Mouse (Mus musculus) c-Kit-positive CD71-positive TER-119-negative erythroid progenitor cells, embryonic 14.5 days (primary cell): ENCODE results near the gene Rhoj.
"Not testable (repeated sequence)": the region's sequence is repeated elsewhere in the genome, so short reads cannot be mapped to it uniquely, and the experiment has no call there.

Experiments
- DNase-seq: peaks from one replicate; pipeline ENCODE4 v3.0.0-alpha.2; 2013; ENCODE audit warnings: low read depth

Gene Rhoj

DNA sequence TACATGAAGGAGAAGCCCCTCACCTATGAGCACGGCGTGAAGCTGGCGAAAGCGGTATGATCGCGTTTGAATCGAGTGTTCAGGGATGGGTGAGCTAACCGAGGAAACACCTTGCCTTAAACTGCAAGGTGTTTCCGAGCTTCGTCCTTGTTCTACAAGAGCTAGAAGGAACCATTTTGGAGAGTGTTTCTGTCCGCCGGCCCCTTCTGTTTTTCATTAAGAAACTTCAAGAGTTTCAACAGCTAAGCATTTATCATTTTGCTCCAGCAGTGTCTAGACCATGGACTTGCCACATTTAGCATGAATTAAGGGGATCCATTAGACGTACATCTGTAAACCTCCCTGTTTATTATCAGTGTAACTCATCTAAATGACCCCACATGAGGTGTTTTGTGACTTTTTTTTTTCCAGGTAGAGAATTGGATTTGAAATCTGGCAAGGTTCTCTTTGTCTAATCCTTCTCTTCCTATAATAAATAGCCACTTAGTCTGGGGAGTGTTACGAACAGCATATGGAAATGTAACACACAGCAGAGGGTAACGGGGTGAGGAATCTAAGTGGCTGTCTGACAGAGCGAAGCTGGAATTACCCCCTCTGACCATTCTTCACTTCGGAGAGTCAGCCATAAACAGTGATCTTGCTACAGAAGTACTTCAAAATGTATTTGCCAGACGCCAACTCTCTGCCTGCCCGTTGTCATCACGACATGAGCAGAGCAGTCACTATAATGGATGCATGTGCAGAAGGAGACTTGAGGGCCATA is 86.1 kb downstream of the Rhoj start:
- DNase-seq: no peak

DNA sequence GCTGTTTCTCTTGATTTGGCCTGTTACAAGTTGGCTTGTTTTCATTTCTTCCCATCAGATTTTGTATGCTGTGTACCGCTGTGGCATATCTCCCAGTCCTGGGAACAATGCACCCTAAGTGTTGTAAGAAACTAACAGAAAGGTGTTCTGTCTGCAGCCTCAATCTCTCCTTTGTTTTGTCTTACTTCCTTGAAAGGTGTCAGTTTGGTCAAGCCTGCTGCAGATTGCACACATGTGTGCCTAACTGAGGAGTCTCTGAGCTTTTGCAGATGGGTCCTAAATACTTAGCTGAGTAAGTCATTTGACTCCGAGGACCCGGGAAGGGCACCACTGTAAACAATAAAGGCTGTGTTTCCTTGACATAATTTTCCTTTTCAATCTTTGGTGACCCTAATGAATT is 88.5 kb downstream of the Rhoj start:
- no peak for DNase-seq

DNA sequence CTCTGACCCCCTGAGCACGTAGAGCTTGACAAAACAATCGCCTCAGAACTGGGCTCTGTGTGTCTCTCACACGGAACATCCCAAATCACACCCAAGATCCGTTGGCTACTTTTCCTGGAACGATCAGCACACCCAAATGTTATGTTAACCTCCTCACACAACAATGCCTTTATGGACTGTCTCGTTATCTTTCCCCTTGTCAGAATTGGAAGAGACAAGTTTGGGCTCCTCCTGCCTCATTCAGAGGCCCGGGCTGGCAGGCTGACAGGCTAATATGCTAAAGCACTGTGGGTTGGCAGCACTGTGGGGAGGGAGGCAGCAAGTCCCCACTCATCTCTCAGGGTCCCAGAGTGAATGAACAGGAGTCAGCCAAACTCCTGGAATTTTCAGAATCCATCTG is 89.0 kb downstream of the Rhoj start:
- DNase-seq: no peak

DNA sequence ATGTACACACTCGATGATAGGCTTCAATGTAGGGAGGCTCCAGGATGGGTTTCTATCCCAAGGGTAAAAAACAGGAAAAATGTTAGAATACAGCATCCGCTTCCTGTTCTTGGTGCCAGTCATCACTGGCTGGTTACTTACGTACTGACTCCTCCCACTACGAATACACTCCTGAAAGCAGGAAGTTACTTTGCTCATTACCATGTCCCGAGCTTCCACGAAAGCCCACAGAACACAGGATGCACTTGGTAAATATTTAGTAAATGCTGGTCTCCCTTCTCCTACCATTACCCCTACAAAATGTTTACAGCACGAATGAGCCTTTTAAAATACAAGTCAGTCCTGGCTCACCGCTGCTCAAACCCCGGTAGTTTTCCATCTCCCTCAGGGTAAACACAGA is 104.8 kb downstream of the Rhoj start:
- no peak for DNase-seq

DNA sequence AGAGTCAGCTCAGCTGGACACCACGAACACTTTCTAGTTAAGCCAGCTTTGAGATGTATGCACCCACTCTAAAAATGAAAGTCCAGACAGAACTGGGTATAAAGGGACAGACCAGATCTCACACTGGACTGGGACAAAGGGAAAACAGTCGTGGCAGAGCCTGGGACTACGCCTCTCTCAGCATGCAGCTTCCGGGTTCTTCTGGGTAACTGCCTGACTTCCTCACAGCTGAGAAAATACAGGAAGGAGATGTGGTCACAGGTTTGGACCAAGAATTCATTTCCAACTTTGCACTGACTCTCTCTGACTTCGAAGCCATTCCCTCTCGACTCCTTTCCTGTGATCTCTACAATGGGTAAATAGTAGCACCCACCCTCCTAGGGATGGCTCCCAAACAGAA is 106.9 kb downstream of the Rhoj start:
- no peak for DNase-seq

DNA sequence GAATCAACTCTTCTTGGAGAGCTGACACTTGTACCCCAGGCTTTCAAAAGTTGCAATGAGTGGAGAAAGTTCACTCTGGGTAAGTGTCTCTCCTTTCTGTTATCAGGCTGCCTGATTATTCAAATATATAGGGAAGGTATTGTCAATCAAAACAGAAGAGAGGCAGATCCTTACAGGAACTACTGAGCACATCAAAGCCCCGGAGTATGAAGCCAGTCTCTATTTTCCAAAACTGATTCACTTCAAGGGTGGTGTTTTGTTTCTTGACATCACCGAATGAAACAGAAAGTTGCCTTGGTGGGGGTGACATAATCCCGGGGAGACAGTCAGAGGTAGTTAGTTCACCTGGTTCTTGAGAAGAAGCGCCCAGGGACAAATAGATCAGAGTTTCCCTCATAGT is 108.6 kb downstream of the Rhoj start, which contains the start of gene Gphb5:
TSS of gene Gphb5 (minus strand) at position 101 of the 400 bp plus-strand sequence.
- no peak for DNase-seq

DNA sequence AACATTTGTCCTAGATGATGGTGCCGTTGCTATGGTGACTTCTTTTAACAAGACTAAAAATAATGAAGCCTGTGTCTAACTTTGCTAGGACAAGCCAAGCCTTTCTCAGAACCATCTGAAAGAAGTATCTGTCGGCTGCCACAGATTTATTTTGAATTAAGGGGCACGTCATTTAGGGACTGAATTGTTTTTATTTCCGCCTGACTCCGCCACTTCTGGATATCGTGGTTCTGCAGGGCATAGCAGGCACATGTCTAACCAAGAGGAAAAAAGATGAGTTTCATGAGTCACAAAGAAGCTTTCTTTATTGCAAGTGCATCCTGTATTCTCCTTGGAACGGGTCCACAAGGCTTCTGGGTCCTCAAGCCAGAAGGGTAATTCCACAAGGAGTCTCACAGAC is 116.2 kb downstream of the Rhoj start:
- no peak for DNase-seq

DNA sequence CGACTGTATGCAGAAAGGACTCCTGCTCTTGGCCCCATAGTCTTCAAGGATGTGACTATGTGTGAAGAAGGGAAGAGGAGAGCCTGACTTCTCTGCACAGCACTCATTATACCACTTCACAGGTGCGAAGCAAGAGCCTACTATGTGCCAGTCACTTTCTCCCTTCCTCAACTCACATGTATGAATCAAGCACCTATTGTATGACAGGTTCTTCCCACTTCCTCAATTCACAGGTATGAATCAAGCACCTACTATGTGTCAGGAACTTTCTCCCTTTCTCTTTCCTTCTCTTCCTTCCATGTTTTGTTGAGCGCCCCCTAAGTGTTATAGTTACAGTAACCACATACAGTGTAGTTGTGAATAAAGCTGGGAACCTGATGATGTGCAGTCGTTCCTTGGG is 116.7 kb downstream of the Rhoj start:
- DNase-seq: no peak

DNA sequence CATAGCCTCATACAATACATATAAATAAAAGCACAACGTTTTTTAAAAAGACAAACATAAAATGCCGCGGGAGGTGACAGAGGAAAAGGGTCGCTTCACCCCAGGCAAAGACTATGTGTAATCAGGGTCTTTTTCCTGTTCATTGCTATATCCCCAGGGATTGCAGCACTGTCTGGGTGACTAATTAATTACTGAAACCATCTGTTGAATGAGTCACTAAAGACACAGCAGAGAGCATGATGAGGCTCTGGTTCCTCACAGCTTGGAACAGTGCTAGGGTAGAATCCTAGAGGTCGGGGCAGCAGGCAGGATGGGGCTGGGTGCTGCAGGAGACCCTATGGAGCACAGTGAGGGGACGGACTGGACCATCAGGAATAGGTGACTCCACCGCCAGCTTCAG is 117.8 kb downstream of the Rhoj start:
- no peak for DNase-seq

DNA sequence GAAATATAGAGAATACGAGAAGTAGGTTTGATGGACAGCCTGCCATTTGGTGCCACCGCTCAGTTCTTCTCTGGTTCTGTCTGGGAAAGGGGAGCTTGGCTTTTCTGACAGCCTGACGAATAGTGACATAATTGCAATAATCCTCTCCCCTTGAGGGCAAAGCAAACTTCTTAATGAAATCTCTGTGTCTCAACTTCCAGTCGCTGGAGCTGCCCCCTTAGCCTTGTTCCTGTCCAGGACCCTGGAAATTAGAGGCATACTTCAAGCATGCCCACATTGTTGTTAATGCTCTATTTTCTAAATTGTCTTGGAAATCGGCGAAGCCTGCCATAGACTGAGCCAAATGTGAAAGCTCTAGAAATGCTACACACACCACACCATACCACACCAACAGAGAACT is 120.6 kb downstream of the Rhoj start:
- no peak for DNase-seq

DNA sequence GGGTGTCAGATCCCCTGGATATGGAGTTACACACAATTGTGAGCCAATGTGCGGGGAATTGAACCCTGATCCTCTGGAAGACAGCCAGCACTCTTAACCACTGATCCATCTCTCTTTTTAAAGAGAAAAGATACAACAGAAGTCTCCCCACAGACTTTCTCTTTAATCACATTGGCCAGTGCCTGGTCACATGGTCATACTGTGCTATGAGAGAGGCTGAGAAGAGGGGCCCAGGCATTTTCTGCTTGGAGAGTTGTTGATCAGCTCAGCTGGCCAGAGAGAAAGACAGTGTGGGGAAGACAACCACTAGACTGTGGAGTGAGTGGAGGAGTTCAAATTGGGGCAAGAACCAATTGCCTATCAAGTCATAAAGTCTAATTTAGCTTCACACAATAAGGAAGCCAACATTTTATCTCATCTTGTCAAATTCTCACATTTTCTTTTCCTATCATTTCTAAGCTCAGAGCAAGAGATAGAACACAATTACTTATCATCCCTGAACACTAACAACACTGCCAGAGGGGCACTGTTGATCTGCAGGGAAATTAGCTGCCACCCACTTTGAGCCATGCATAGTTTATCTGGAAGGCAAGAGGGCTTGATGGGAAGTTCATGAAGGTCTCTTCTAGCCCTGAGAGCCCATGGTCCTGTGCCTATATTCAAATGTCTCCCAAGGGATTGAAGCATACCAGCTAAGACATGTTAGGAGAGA is 121.7 kb downstream of the Rhoj start:
- no peak for DNase-seq

DNA sequence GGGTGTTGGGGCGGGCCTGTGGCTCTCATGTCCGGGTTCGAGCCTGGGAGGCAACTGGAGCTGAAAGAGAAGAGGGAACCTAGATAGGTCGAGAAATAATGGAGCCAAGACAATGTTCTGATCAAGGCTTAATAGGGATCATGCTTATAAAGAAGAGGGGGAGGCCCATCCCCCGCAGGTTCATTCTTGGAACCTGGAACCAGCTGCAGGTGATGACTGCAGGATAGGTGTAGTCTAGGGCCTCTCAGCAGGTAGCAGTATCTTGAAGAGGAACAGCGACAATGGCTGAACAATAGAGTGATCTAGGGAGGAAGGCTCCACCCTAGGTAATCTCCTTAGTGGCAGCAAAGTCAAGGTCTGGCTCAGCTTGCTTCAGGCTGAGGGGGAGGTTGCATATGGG is 124.3 kb downstream of the Rhoj start:
- DNase-seq: not testable (repeated sequence)

DNA sequence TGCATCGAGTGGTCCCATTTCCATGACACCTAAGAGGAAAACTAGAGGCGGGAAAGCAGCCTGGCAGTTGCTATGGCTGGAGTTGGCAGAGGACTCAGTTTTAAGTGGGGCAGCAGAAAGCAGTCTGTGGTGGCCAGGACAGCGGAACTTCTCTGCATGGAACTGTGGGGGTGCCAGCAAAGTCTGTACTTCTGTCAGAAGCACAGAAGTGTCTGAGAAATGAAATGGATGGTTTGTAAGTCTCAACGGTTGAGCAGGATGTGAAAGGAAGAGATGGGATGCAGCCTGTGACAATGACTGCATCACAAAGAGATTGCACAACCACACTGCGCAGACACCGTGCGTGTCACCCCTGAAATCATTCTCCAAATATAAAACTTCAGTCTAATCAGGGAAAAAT is 138.1 kb downstream of the Rhoj start:
- no peak for DNase-seq

DNA sequence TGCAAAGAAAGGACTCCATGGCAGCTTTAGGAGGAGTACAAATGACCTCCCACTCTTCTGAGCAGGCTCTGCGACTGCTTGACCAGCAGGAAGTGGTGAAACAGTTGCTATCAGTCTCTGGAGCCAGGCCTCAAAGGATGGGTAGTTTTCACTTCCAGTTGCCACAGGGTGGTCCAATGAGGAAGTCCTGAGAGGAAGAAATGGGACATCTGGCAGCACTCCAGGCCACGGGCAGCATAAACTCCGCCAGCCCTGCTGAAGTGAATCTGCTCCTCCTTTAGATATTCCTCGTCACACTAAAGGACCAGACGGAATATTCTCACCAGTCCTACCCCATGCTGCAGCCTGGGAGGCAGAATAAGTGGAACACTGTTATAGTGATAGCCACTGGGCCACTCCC is 140.8 kb downstream of the Rhoj start:
- no peak for DNase-seq

DNA sequence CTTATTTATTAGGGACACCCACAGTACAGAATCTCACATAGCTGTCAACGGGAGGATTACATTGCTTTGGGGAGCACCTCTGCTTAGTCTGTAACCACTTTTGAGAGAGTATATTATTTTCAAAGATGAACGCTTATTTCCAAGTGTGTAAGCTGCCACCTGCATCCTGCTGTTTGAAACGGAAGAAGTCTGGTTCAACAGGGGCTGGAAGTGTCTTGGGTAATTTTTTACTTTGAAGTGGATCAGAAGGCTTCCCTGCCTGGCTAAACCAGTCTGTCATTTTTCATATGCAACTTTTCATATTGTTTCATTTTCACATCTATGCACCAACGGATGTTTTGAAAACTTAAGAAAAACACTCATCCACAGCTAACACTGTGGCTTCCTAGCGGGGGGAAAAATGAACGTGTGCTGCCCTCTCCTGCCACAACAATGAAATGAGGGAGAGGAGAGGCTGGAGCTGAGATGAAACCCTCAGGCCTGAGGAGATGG is 141.4 kb downstream of the Rhoj start:
- DNase-seq: no peak

DNA sequence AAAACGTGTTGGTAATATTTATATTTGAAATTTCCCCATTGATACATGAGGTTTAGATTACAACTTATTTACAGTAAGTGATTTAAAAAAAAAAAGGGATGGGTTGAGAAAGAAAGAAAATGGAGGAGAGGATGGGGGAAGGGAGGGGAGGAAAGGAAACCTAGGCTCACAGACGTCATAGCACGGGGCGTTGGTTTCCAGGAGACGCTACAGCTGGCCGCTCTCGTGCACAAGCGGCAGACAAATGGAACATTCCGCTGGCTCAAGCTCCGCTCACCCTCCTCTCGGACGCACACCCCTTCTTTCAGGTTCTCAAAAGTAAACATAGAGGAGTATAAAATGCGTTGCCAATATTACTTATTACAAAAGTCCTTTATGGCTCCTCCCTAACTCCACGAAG is 141.9 kb downstream of the Rhoj start:
- no peak for DNase-seq

DNA sequence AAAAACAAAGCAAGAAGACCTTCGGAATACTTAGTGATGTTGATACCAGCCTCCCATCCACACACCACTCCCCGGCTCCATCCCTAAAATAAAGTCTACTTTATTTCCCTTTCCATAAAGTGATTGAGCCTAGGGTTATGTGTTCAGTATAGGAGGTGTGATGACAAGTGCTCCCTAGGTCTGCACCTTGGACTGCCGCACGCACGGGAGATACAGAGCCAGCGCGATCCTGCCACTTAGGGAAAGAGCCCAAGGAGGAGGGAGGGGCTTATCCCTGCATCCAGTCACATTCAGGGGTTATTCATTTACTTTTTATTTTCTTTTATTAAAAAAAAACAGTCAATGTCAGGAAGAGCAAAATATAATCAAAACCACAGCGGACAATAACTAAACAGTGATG is 142.5 kb downstream of the Rhoj start:
- no peak for DNase-seq
